ENCODE assay signal across 8 mouse cellular contexts in the genomic region with DNA sequence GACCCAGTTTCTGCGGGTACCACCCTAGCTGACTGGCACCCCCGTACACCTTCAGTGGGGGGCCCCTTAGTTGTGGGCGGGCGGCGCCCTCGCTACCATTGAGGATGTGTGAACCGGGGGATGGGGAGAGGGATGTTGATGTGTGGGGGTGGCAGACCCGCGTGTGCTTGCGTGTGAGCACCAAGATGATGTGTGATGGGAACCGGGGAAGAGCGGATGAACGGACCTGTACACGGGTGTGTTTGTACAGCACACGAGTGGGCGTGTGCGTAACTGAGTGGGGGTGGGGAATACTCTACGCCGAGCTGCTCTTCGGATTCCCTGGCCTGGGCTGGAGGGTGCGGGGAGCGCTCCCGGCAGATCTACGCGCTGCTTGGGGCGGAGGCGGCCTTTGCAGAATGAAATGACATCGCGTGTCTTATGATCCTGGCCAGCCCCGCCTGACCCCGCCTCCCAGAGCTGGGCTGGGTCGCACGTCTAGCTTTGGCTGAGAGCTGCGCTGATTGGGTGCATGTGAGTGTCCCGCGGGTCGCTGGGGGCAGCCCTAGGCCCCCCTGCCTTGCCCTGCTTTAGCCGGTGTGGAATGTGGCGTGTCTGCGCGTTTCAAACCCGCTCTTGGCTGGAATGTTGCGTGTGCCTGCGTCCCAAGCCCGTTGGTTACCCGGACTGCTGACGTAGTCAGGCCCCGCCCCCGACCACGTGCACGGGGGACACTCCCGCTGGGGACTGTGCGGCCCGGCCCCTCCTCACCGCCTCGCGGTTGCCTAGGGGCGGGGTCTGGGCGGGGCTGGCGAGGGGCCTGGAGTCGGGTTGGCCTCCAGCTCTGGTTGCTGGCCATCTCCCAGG. TPM values are rescaled to one million over a fixed set of nuclear protein-coding genes. Genes with fewer than 3 reads are reported as not detected.
DNase-seq lines count a peak whose midpoint lies in the region; ATAC-seq lines count a peak whose summit lies in the region.

No protein-coding gene starts in this region.

- peaks cover 13% of the 10 kb centered on the region for H3K4me1 ChIP-seq in hindbrain, embryonic 11.5 days (replicated peaks; ENCODE audit: control insufficient read depth, insufficient read depth, low read length)

- WGBS in hindbrain, embryonic 11.5 days = under 1% methylated on average over 60 of the region's 61 CpGs

- peak overlapping the region; percentile 74 for H3K4me3 ChIP-seq in hindbrain, embryonic 11.5 days (ENCODE audit: low read depth, low read length)

- DNase-seq in MN1 (ENCODE audit: low spot score) = peak; percentile 98
- DNase-seq in cerebellum, adult 9-10 months = peak; percentile 98
- peak; percentile 94 to 97 for DNase-seq in frontal cortex, adult 2 months (ENCODE audit: extremely low spot score in 1 of 2, low spot score in 1 of 2)
- DNase-seq in hindbrain, embryonic 11.5 days (ENCODE audit: low spot score) = peak; percentile 99
- DNase-seq in layer of hippocampus, postnatal 10 days (ENCODE audit: low spot score in 2 of 2) = peak; percentile 98
- DNase-seq in lung, postnatal 10 days = peak; percentile 100
- peak; percentile 99 for DNase-seq in ovary, postnatal 36 days (ENCODE audit: low spot score)
- DNase-seq in thymus, postnatal 25 days = peak; percentile 97

- no peaks in the 10 kb centered on the region for H3K27me3 ChIP-seq in hindbrain, embryonic 11.5 days (ENCODE audit: control insufficient read depth, insufficient read depth, low read length)

- H3K36me3 ChIP-seq in hindbrain, embryonic 11.5 days (ENCODE audit: control insufficient read depth, insufficient read depth, low read length) = no peaks in the 10 kb centered on the region

- H3K27ac ChIP-seq in hindbrain, embryonic 11.5 days (ENCODE audit: low read depth, low read length) = peak overlapping the region; percentile 89

- peak; percentile 81 for ATAC-seq in hindbrain, embryonic 11.5 days (ENCODE audit: low FRiP score)

- H3K9ac ChIP-seq in hindbrain, embryonic 11.5 days (ENCODE audit: low read depth, low read length) = peak overlapping the region; percentile 72

- H3K9me3 ChIP-seq in hindbrain, embryonic 11.5 days (ENCODE audit: control insufficient read depth, low read length) = no peaks in the 10 kb centered on the region

- H3K4me2 ChIP-seq in hindbrain, embryonic 11.5 days (replicated peaks; ENCODE audit: low read depth, low read length) = peak overlapping the region; percentile 58

RNA-seq across cellular contexts. Expression of a gene that starts 1.1 kb away (rescaled TPM):
- 18.2 and 20.8 TPM in 2 replicates for polyA plus RNA-seq in frontal cortex, adult 2 months (2012; rRNA removed)
- 4.8 and 5.0 TPM in 2 replicates for polyA plus RNA-seq in hindbrain, embryonic 11.5 days (2014; fragmentation: Nextera tagmentation; extraction: Ambion mirVana)
- 10 to 100 TPM; 31.9 to 34.6 TPM for total RNA-seq in layer of hippocampus, postnatal 10 days (2021)

Comparison
In these comparisons a context has a peak if more than half of its experiments do, and no peak if none do; other contexts are left out.
1. Peak in every context shown above with its lines: DNase-seq, ATAC-seq, H3K4me3 ChIP-seq and H3K27ac ChIP-seq.